Mouse (Mus musculus): ENCODE results near the gene Msrb2. TPM values are rescaled to one million over a fixed set of nuclear protein-coding genes. Genes with fewer than 3 reads are reported as not detected.

The Msrb2 gene
- polyA plus RNA-seq, 1 experiment = 16.6 TPM

DNA sequence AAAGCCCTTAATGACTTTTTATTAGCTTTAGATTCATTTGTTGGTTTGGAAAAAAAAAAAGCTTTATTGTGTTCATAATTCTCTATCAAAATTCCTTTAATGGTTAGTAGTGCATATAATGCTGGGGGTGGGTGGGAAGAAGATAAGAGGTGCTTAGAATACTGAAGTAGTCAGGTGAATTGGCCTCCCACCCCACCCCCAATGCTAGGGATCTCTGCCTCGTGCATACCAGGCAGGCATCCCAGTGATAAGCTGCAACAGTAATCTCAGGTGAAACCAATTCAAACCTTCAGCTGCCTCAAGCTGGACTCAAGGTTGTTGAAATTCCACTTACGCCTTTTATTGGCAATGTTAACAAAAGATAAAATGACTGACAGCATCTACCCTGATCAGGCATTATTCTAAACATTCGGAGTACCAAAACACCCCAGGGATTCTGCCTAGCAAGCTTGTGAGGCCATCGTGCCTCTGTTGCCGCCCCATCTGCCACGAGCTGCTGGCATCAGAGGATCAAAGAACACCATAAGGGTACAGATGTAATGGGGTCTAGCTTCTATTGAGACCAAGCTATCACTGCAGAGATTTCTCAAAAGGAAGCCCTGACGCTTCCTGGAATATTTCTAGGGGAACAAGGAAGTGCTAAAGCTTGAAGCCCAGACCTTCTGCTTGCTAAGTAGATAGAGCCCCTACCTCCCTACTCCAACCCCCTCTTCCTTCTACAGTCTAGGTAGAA lies 19.3 kb downstream of the Msrb2 start:
- no peak for DNase-seq (ENCODE audit: low read depth)

GRCm38 (mm10) chr2:19391649-19392048 lies 20.4 kb downstream of the Msrb2 start:
- DNase-seq (ENCODE audit: low read depth) = no peak

DNA sequence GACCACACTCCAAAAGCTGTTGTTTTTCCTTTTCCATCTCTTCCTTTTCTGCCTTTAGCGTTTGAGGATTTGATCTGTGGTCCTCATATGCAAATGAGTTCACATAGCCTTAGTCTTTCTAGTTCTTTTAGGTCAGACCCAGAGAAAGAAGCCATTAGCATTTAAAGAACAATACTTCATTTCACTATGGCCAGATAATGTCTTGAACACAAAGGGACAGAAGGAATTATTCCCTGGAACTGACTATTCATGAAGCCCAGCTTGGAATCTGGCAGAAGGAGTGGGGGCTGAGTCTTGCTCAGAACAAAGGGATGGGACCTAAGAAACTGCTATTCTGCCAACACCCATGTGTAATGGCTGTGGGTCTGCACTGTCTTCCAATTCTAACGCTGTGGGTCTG lies 21.6 kb downstream of the Msrb2 start:
- DNase-seq (ENCODE audit: low read depth) = no peak

DNA sequence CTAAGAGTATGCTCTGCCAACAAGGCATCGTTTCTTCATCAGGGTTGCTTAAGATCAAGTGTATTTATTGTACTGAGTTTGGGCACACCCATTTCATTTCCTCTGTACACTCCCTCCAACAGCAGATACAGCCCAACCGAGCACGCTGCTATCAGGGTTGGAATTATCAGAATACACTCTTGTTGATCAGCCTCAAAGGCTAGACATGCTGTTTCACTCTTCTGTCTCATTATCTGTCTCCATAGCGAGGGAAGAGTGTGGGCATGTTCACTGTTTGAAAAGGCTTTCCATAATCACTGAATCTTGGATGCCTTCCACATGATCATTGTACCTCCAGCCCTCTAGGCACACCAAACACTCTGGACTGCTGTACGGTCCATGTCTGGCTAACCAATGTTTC lies 34.2 kb downstream of the Msrb2 start:
- DNase-seq (ENCODE audit: low read depth) = no peak

GRCm38 (mm10) chr2:19406531-19406930 lies 35.3 kb downstream of the Msrb2 start:
- DNase-seq (ENCODE audit: low read depth) = no peak

- DNase-seq (ENCODE audit: low read depth) = no peak
Measured at GRCm38 (mm10) chr2:19414222-19414965, 43.2 kb downstream of the Msrb2 start.

DNA sequence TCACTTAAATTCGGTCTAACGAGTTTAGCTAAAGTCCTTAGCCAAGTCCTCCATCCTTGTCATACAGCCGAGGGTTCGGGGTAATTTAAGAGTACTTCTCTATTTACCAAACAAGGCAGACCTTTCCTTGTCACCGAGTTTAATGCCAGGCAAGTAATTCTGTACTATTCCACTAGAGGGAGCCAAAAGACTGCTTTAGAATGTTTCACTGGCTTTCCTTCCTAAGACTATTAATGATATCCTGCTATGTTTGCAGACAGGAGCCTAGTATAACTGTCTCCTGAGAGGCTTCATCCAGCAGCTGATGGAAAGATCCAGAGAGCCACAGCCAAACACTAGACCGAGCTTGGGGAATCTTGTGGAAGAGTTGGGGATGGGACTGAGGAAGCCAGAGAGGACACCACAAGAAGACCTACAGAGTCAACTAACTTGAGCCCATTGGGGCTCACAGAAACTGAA lies 43.9 kb downstream of the Msrb2 start:
- no peak for DNase-seq (ENCODE audit: low read depth)

DNA sequence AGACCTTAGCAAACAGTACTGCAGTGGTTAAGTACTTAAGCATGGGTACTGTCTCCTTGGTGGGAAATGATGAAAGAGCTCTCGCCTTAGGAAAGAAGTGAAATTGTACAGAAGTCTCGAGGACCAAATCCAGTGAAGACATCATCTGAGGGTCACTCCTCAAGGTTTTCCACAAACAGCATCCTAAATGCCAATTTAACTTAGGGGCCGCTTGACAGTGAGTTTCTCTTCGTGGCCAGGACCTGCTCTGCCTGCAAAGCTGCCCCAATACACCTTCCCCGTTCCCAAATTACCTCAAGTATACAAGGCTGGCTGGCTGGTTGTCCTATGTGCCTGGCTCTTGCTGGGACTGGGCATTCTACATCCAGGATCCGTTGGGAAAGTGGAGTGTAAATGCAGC lies 44.8 kb downstream of the Msrb2 start:
- DNase-seq (ENCODE audit: low read depth) = no peak

- DNase-seq (ENCODE audit: low read depth) = no peak
Measured at GRCm38 (mm10) chr2:19419686-19420345, 48.6 kb downstream of the Msrb2 start.

GRCm38 (mm10) chr2:19422226-19422625 lies 51.0 kb downstream of the Msrb2 start:
- DNase-seq (ENCODE audit: low read depth) = no peak

DNA sequence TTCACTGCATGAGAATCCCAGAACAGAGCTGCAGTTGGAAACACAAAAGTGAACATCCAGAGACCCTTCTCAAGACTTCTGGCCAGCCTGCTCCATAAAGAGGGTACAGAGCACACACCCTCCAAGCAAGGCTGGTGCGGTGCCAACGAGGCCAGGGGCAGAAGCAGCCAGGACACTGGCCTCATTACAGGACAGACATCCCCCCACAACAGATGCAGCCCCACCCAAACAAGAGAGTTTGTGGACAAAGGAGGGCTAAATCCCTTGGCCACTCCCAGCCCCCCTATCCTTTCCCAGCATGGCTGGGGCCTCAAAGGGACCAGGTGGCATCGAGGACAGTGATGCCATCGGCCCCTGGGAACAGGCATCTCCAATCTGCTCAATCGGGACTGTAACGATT lies 51.8 kb downstream of the Msrb2 start:
- no peak for DNase-seq (ENCODE audit: low read depth)

DNA sequence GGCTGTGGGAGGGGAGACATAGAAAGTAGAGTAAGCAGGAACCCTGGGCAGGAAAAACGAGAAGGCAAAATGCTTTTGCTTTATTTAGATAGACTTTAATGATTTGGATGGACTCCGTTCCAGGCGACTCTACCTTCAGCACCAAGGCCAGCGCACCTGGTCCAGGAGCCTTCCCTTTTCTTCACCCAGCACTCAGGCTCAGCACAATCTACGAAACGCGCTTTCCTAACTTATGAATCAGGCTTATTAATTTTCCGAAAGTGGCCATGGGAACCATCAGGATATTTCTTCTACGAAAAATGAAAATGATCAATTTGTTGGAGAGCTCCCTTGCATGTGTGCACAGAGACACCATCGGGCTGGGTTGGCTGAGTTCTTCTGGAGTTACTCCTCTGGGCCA lies 57.8 kb downstream of the Msrb2 start:
- no peak for DNase-seq (ENCODE audit: low read depth)

DNA sequence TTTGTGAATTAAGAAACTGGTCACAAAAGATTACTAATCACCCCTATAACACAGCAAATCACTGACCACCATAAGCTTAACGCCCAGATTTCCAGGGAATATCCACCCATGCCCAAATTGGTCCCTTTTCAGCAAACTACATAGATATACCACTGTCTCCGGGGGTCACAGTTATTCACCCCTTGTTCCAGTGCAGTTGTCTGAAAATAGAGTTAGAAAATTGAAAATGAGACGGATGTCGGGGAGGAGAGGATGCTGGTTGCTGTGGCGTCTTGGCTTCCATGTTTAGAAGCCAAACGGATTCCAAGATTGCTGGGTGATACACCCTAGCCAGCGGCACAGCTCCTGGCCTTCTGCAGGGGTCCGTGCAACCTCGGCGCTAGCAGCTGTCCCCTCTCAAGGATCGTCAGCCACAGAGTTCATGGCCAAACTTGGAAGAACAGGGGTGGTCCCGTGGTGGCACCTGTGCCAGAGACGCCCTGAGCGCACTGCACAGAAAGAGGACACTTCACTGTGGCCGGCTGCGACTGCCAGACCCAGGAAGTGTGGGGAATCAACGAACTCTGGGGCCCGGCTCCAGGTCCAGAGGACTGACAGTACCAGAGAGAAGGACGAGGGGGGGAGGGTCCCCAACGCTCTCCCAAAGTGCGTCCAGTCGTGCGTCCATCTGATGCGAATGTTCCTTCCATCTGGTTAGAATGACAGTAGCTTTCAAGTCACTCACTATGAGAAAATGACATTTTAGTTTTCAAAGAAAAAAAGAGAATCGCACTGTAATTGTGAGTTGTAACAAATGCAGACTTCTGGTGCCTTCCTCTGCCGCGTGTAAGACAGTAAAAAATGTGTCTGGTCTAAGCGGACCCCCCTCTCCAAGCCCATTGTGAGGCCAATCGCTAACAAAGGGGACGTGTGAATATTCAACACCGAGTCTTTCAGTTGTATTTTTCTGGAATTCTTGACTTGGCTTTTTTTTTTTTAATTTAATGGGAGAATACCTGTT lies 58.8 kb downstream of the Msrb2 start:
- DNase-seq (ENCODE audit: low read depth) = no peak

DNA sequence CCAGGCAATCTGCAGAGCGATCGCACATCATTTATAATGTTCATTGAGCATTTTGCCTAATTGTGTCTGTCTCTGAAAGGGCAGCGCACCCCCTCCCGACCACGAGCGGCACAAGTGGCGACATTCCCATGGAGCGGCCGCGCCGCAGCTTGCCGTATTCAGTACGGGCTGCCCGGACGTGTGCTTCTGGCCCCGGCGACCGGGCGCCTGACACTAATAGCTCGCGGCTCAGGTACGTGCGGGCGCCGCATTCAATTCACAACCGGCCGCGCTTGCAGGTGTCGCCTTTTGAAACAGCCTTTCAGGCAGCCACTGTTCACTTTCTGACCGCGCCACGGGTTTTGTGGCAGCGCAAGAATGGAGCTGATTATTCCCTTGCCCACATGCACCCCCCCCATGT lies 59.5 kb downstream of the Msrb2 start:
- DNase-seq (ENCODE audit: low read depth) = no peak

DNA sequence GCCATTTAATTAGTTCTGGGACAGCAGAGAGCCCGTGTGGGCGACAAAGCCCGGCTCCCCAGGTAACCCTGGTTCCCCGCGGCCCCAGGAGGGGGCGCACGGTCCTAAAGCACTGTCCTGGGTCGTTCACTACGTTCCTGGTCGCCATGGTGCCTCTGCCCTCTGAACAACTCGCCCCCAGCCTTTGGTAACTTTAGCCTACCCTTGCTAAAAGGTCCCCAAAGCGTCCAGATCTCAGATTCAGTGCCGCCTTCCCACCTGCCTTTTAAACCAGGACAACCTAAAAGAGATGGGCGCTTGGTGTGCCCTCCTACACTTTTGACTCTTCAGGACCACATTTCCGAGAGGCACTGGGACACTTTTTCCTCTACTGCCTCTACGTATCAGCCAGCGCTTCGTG lies 59.9 kb downstream of the Msrb2 start:
- DNase-seq (ENCODE audit: low read depth) = no peak

DNA sequence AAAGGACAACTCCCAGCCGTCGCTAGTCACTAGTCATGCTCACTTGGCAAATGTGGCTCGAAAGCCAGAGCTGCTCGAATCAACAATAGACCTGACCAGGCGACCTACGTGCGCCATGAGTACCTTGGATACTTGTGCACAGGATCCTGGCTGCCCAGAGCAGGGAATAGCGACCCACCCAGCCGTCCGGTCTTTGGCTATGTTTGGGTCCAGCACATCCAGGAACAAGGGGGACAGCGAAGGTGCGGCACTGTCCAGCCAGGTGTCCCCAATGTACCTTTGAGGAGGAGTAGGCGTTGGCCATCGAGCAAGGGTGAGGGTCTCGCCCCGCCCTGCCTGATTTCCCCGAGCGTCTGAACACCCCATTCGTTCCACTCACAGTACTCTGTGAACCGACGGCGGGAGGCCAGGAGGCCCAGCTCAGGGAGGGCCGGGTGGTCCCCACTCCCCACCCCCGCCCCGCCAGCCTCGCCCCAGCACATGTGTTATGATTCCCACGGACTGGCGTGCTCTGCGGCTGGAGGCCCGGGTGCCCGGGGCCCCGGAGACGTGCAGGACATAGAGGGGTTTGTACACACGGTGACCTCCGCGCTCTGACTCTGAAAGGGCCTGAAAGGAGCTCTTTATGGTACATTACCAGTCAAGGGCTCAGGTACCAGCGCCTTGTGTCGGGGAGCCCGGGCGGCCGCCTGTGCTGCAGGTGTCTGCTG lies 60.5 kb downstream of the Msrb2 start:
- DNase-seq (ENCODE audit: low read depth) = no peak

- DNase-seq (ENCODE audit: low read depth) = no peak
Measured at GRCm38 (mm10) chr2:19444346-19444745, 73.1 kb downstream of the Msrb2 start.
